Comparison of ENCODE assay signal across 8 mouse cellular contexts in genomic region chr9:91364971-91365501, GRCm38 (mm10). TPM values are rescaled to one million over a fixed set of nuclear protein-coding genes. Genes with fewer than 3 reads are reported as not detected.
DNase-seq lines count a peak whose midpoint lies in the region; ATAC-seq and TF ChIP-seq lines count a peak whose summit lies in the region.

No protein-coding gene starts in this region.

- peaks cover 11% of the 10 kb centered on the region; the same call in 1 of the 2 replicates for H3K4me1 ChIP-seq in kidney, embryonic 16.5 days (ENCODE audit: insufficient read depth, low read length)
- no peaks in the 10 kb centered on the region for H3K4me1 ChIP-seq in kidney, adult 2 months (ENCODE audit: control insufficient read depth, insufficient read depth, low read length)
- no peaks in the 10 kb centered on the region for H3K4me1 ChIP-seq in hindbrain, embryonic 14.5 days (replicated peaks; ENCODE audit: control insufficient read depth, insufficient read depth, low read length)
- no peaks in the 10 kb centered on the region for H3K4me1 ChIP-seq in midbrain, embryonic 16.5 days (ENCODE audit: control insufficient read depth, insufficient read depth, low read length)

- peak; percentile 16; the same call in 1 of the 2 replicates for ATAC-seq in kidney, embryonic 16.5 days (ENCODE audit: low FRiP score, low TSS enrichment)
- ATAC-seq in hindbrain, embryonic 14.5 days (ENCODE audit: low FRiP score): peak; percentile 39
- ATAC-seq in midbrain, embryonic 16.5 days: peak; percentile 49

- H3K9me3 ChIP-seq in kidney, embryonic 16.5 days (ENCODE audit: low read length): no peaks in the 10 kb centered on the region
- H3K9me3 ChIP-seq in hindbrain, embryonic 14.5 days (ENCODE audit: control insufficient read depth, low read length): no peaks in the 10 kb centered on the region
- H3K9me3 ChIP-seq in midbrain, embryonic 16.5 days (replicated peaks; ENCODE audit: control insufficient read depth, low read length, poor library complexity, severe bottlenecking): 0 out of 2 replicates have a peak, but pooled peaks cover 3% of the 10 kb centered on the region

- H3K4me2 ChIP-seq in kidney, embryonic 16.5 days (replicated peaks; ENCODE audit: low read depth, low read length): peak overlapping the region; percentile 34
- peak overlapping the region; percentile 52 for H3K4me2 ChIP-seq in hindbrain, embryonic 14.5 days (replicated peaks)
- peak overlapping the region; percentile 35 for H3K4me2 ChIP-seq in midbrain, embryonic 16.5 days (ENCODE audit: low read length)

- no peak for TF ChIP-seq POLR2A in kidney, adult 2 months (IDR thresholded peaks at IDR 0.05; ENCODE audit: low read depth, low read length)

- TF ChIP-seq CTCF in kidney, adult 2 months (conservative IDR thresholded peaks at IDR 0.05; ENCODE audit: insufficient read depth, insufficient read length, low read depth, low read length): no peak

- no peak for DNase-seq in kidney, adult 2 months
- peak; percentile 75 to 78 for DNase-seq in cerebellum, postnatal 14 days
- no peak for DNase-seq in hindbrain, embryonic 14.5 days (ENCODE audit: low spot score)
- no peak for DNase-seq in thymus, postnatal 10 days (ENCODE audit: low spot score in 2 of 2)
- no peak for DNase-seq in thymus, postnatal 25 days
- DNase-seq in right cerebral cortex, postnatal 4 days: no peak

- no peaks in the 10 kb centered on the region for H3K36me3 ChIP-seq in kidney, embryonic 16.5 days (ENCODE audit: insufficient read depth, low read length)
- H3K36me3 ChIP-seq in kidney, adult 2 months (ENCODE audit: control insufficient read depth, insufficient read depth, low read length): no peaks in the 10 kb centered on the region
- peaks cover 8% of the 10 kb centered on the region; the same call in 1 of the 2 replicates for H3K36me3 ChIP-seq in hindbrain, embryonic 14.5 days (replicated peaks; ENCODE audit: control insufficient read depth, insufficient read depth)
- H3K36me3 ChIP-seq in midbrain, embryonic 16.5 days (ENCODE audit: control insufficient read depth, insufficient read depth, low read length): no peaks in the 10 kb centered on the region

- H3K9ac ChIP-seq in kidney, embryonic 16.5 days (replicated peaks; ENCODE audit: low read length): no peak overlapping the region
- H3K9ac ChIP-seq in hindbrain, embryonic 14.5 days: peak overlapping the region; percentile 97
- H3K9ac ChIP-seq in midbrain, embryonic 16.5 days (ENCODE audit: low read depth, low read length): peak overlapping the region; percentile 71

- no peak overlapping the region for H3K27ac ChIP-seq in kidney, embryonic 16.5 days (ENCODE audit: low read length)
- H3K27ac ChIP-seq in kidney, adult 2 months (ENCODE audit: insufficient read depth, low read depth, low read length): no peak overlapping the region
- H3K27ac ChIP-seq in hindbrain, embryonic 14.5 days: peak overlapping the region; percentile 96
- H3K27ac ChIP-seq in midbrain, embryonic 16.5 days (ENCODE audit: low read length): peak overlapping the region; percentile 93

- peaks cover 98% of the 10 kb centered on the region for H3K27me3 ChIP-seq in kidney, embryonic 16.5 days (ENCODE audit: insufficient read depth, low read length)
- peaks cover 27% of the 10 kb centered on the region for H3K27me3 ChIP-seq in kidney, adult 2 months (replicated peaks; ENCODE audit: control insufficient read depth, insufficient read depth, low read length)
- H3K27me3 ChIP-seq in hindbrain, embryonic 14.5 days (ENCODE audit: control insufficient read depth, insufficient read depth, low read length): peaks cover 50% of the 10 kb centered on the region
- peaks cover 14% of the 10 kb centered on the region for H3K27me3 ChIP-seq in midbrain, embryonic 16.5 days (ENCODE audit: control insufficient read depth, insufficient read depth, low read depth, low read length)

- H3K4me3 ChIP-seq in kidney, embryonic 16.5 days (ENCODE audit: low read length): peak overlapping the region; percentile 34
- H3K4me3 ChIP-seq in kidney, adult 2 months (ENCODE audit: insufficient read depth, low read depth, low read length): no peak overlapping the region
- H3K4me3 ChIP-seq in hindbrain, embryonic 14.5 days (replicated peaks; ENCODE audit: low read length): peak overlapping the region; percentile 51
- peak overlapping the region; percentile 55 for H3K4me3 ChIP-seq in midbrain, embryonic 16.5 days (ENCODE audit: low read depth, low read length)

- under 1% methylated on average over 41 of the region's 42 CpGs for WGBS in kidney, embryonic 16.5 days
- 2% methylated on average over 41 of the region's 42 CpGs for WGBS in kidney, adult 2 months
- WGBS in hindbrain, embryonic 14.5 days: under 1% methylated on average over 39 of the region's 42 CpGs
- 1% methylated on average over 28 of the region's 42 CpGs for WGBS in midbrain, embryonic 16.5 days

RNA-seq across cellular contexts. Expression of gene Zic1, which starts 0.6 kb away (rescaled TPM):
- polyA plus RNA-seq in kidney, embryonic 16.5 days (2015; fragmentation: Nextera tagmentation; extraction: Ambion mirVana): not detected in 2 replicates
- polyA plus RNA-seq in kidney, adult 2 months (2012; rRNA removed): not detected in 2 replicates
- polyA plus RNA-seq in hindbrain, embryonic 14.5 days (2014; fragmentation: Nextera tagmentation; extraction: Ambion mirVana): 21.4 and 25.1 TPM in 2 replicates
- 9.1 and 20.6 TPM in 2 replicates for polyA plus RNA-seq in midbrain, embryonic 16.5 days (2015; fragmentation: Nextera tagmentation; extraction: Ambion mirVana)

RNA-seq across cellular contexts. Expression of gene Zic4, which starts 2.8 kb away (rescaled TPM):
- not detected in 2 replicates for polyA plus RNA-seq in kidney, embryonic 16.5 days (2015; fragmentation: Nextera tagmentation; extraction: Ambion mirVana)
- not detected in 2 replicates for polyA plus RNA-seq in kidney, adult 2 months (2012; rRNA removed)
- 47.8 and 54.9 TPM in 2 replicates for polyA plus RNA-seq in hindbrain, embryonic 14.5 days (2014; fragmentation: Nextera tagmentation; extraction: Ambion mirVana)
- 55.8 and 154 TPM in 2 replicates for polyA plus RNA-seq in midbrain, embryonic 16.5 days (2015; fragmentation: Nextera tagmentation; extraction: Ambion mirVana)

Comparison
In these comparisons a context has a peak if more than half of its experiments do, and no peak if none do; other contexts are left out.
1. H3K27ac ChIP-seq: peak in hindbrain, embryonic 14.5 days (single experiment) and midbrain, embryonic 16.5 days (single experiment); none in kidney, embryonic 16.5 days (single experiment) and kidney, adult 2 months (single experiment).
2. DNase-seq: peak in cerebellum, postnatal 14 days (2 of 2); none in kidney, adult 2 months (single experiment), hindbrain, embryonic 14.5 days (single experiment), thymus, postnatal 10 days (0 of 2), thymus, postnatal 25 days (single experiment) and right cerebral cortex, postnatal 4 days (single experiment).
3. RNA of gene Zic1, which starts 0.6 kb away (polyA plus RNA-seq): 21.4 to 25.1 TPM in hindbrain, embryonic 14.5 days and 9.1 to 20.6 TPM in midbrain, embryonic 16.5 days; not detected in kidney, embryonic 16.5 days and not detected in kidney, adult 2 months; every median in the first group is over 10 times any median in the second.
4. RNA of gene Zic4, which starts 2.8 kb away (polyA plus RNA-seq): 55.8 to 154 TPM in midbrain, embryonic 16.5 days and 47.8 to 54.9 TPM in hindbrain, embryonic 14.5 days; not detected in kidney, embryonic 16.5 days and not detected in kidney, adult 2 months; every median in the first group is over 10 times any median in the second.
5. Peak in every context shown above with its lines, with median percentiles within 50 percentile points of each other: ATAC-seq and H3K4me2 ChIP-seq.